Mouse (Mus musculus) myocyte (in vitro differentiated cells): Measurements from ENCODE around the gene Lrrc63. TPM values are rescaled to one million over a fixed set of nuclear protein-coding genes. Genes with fewer than 3 reads are reported as not detected.

Source experiments
- H3K27me3 ChIP-seq: one replicate; pipeline ENCODE4 v1.6.1; 2011; ENCODE audit not compliant: control insufficient read depth, insufficient read depth, insufficient read length
- H3K36me3 ChIP-seq: one replicate; pipeline ENCODE4 v1.6.1; 2011; ENCODE audit not compliant: control insufficient read depth, insufficient read depth
- H3K4me2 ChIP-seq: one replicate; pipeline ENCODE4 v1.6.1; 2011; ENCODE audit warnings: low read depth, control low read depth
- H3K4me3 ChIP-seq: one replicate; pipeline ENCODE4 v1.5.1; 2011; ENCODE audit warnings: mild to moderate bottlenecking, control low read depth, moderate library complexity
- H3K79me2 ChIP-seq: one replicate; pipeline ENCODE4 v1.6.1; 2011; ENCODE audit not compliant: control insufficient read depth, insufficient read depth
- H3ac ChIP-seq: one replicate; pipeline ENCODE4 v1.6.1; 2011; ENCODE audit not compliant: control insufficient read depth, insufficient read length
- CEBPB ChIP-seq: IDR thresholded peaks from 2 replicates; pipeline ENCODE4 v1.6.1; 2011; ENCODE audit warnings: mild to moderate bottlenecking, moderate library complexity; ENCODE audit not compliant: poor library complexity, insufficient read depth, severe bottlenecking
- E2F4 ChIP-seq: IDR thresholded peaks from one replicate; pipeline ENCODE4 v1.6.1; 2011; ENCODE audit warnings: mild to moderate bottlenecking, control low read depth, moderate library complexity; ENCODE audit not compliant: insufficient read depth
- MAX ChIP-seq: IDR thresholded peaks from one replicate; pipeline ENCODE4 v1.6.1; 2011; ENCODE audit warnings: low read depth, mild to moderate bottlenecking, control low read depth
- MYOD1 ChIP-seq, 3 experiments: IDR thresholded peaks; one replicate each; pipeline ENCODE4 v1.6.1; 2011; ENCODE audit warnings: control low read depth in 2 of 3, low read depth in 2 of 3, mild to moderate bottlenecking in 2 of 3, moderate library complexity in 1 of 3; ENCODE audit not compliant: insufficient read length in 2 of 3, control insufficient read depth in 1 of 3
- MYOG ChIP-seq, 3 experiments: IDR thresholded peaks; one replicate each; pipeline ENCODE4 v1.6.1; 2011; ENCODE audit warnings: control low read depth in 2 of 3, low read depth in 2 of 3, mild to moderate bottlenecking in 2 of 3; ENCODE audit not compliant: insufficient read length in 2 of 3, control insufficient read depth in 1 of 3, insufficient read depth in 1 of 3
- POLR2A ChIP-seq: IDR thresholded peaks from one replicate; pipeline ENCODE4 v1.6.1; 2011; ENCODE audit warnings: low read depth, mild to moderate bottlenecking, control low read depth, moderate library complexity; ENCODE audit not compliant: insufficient read length
- POLR2AphosphoS2 ChIP-seq: IDR thresholded peaks from one replicate; pipeline ENCODE4 v1.6.1; 2011; ENCODE audit warnings: low read depth, control low read depth; ENCODE audit not compliant: insufficient read length
- REST ChIP-seq: IDR thresholded peaks from one replicate; pipeline ENCODE4 v1.6.1; 2011; ENCODE audit warnings: mild to moderate bottlenecking, control low read depth, moderate library complexity; ENCODE audit not compliant: insufficient read depth, insufficient read length
- SRF ChIP-seq: IDR thresholded peaks from one replicate; pipeline ENCODE4 v1.6.1; 2011; ENCODE audit warnings: low read depth; ENCODE audit not compliant: control insufficient read depth, insufficient read length
- TCF12 ChIP-seq: IDR thresholded peaks from one replicate; pipeline ENCODE4 v1.6.1; 2011; ENCODE audit warnings: mild to moderate bottlenecking, control low read depth; ENCODE audit not compliant: poor library complexity, insufficient read depth, severe bottlenecking
- TCF3 ChIP-seq: IDR thresholded peaks from one replicate; pipeline ENCODE4 v1.6.1; 2011; ENCODE audit warnings: low read depth, control low read depth; ENCODE audit not compliant: insufficient read length
- USF1 ChIP-seq: IDR thresholded peaks from one replicate; pipeline ENCODE4 v1.6.1; 2011; ENCODE audit warnings: low read depth, mild to moderate bottlenecking, control low read depth, moderate library complexity
- polyA plus RNA-seq: library from polyadenylated mRNA; unstranded; fragments of >200 nt; fragmentation: generic; extraction: Trizol; gene quantifications from one replicate; pipeline ENCODE4 v1.2.1, GENCODE M21; 2012; ENCODE audit warnings: missing spikeins

The Lrrc63 gene
- polyA plus RNA-seq, 1 experiment: not detected

DNA sequence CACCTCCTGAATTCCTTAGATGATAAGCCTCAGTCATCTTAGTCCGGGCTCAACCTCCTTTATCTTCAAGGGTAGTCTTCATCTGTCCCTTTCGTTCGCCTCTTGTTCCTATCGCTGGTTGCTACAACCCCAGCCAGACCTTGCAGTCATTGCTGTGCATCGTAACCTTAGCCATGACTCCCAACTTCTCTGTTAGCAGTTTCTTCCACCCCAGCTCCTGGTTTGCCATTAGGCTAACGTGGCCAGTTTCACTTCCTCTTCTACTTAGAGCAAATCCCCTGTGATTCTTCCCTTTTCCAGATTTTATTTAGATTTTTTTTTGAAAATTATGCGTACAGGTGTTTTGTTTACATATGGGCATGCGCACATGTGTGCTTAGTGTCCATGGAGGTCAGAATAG, 33.2 kb upstream of the Lrrc63 start:
- no peaks in the 10 kb centered on the region for H3K79me2 ChIP-seq
- no peaks in the 10 kb centered on the region for H3K36me3 ChIP-seq
- no peak overlapping the region for H3K4me3 ChIP-seq
- no peak overlapping the region for H3ac ChIP-seq
- peaks cover 6% of the 10 kb centered on the region for H3K27me3 ChIP-seq
- no peak overlapping the region for H3K4me2 ChIP-seq
- no peak for TF ChIP-seq REST

- H3K36me3 ChIP-seq: no peaks in the 10 kb centered on the region
- no peak overlapping the region for H3K4me2 ChIP-seq
- H3ac ChIP-seq: no peak overlapping the region
- H3K79me2 ChIP-seq: no peaks in the 10 kb centered on the region
- H3K27me3 ChIP-seq: peaks cover 14% of the 10 kb centered on the region
- H3K4me3 ChIP-seq: no peak overlapping the region
- TF ChIP-seq SRF (no peak), TCF3 (no peak), TCF12 (no peak), POLR2A (no peak), CEBPB (no peak), E2F4 (no peak), MAX (no peak), POLR2AphosphoS2 (no peak), USF1 (no peak), MYOD1 (IDR thresholded peaks at IDR 0.05; ENCODE audit: control insufficient read depth in 1 of 3, insufficient read length in 2 of 3, low read depth in 2 of 3) (no peak), REST (no peak), MYOG (IDR thresholded peaks at IDR 0.05; ENCODE audit: control insufficient read depth in 1 of 3, insufficient read depth in 1 of 3, insufficient read length in 2 of 3, low read depth in 2 of 3) (no peak)
Measured at GRCm38 (mm10) chr14:75159375-75159774, 28.7 kb upstream of the Lrrc63 start.

DNA sequence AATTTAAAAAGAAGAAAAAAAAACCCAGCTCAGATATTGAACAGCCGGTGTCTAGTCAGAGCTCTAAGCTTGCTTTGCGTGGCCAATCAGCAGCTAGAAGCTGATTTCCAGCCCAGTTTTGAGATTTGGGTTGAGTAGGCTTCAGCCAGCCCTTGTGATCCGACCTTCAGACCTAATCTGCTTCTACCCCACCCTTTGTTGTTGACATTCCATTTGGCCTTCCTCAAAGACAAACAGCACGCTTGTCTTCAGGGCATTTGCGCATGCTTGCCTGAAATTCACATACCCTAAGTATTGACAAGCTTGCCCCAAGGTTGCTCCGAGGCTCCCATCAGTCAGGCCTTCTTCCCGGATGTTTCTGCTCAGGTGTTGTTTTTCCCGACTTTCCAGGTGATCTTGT, 23.8 kb upstream of the Lrrc63 start:
- Histone ChIP-seq H3K27me3 (peaks cover 15% of the 10 kb centered on the region), H3K36me3 (no peaks in the 10 kb centered on the region), H3K4me2 (no peak overlapping the region), H3K79me2 (no peaks in the 10 kb centered on the region), H3ac (no peak overlapping the region), H3K4me3 (no peak overlapping the region)
- TF ChIP-seq POLR2A: no peak
- TF ChIP-seq MYOD1 (IDR thresholded peaks at IDR 0.05; ENCODE audit: control insufficient read depth in 1 of 3, insufficient read length in 2 of 3, low read depth in 2 of 3): no peak
- TF ChIP-seq SRF: no peak

GRCm38 (mm10) chr14:75151146-75151545, 20.5 kb upstream of the Lrrc63 start:
- H3K4me2 ChIP-seq: no peak overlapping the region
- H3K4me3 ChIP-seq: no peak overlapping the region
- no peaks in the 10 kb centered on the region for H3K79me2 ChIP-seq
- H3K27me3 ChIP-seq: peaks cover 10% of the 10 kb centered on the region
- H3K36me3 ChIP-seq: no peaks in the 10 kb centered on the region
- H3ac ChIP-seq: no peak overlapping the region
- TF ChIP-seq TCF3: no peak
- TF ChIP-seq MAX: no peak
- TF ChIP-seq USF1: no peak
- no peak for TF ChIP-seq POLR2AphosphoS2
- no peak for TF ChIP-seq MYOD1 (IDR thresholded peaks at IDR 0.05; ENCODE audit: control insufficient read depth in 1 of 3, insufficient read length in 2 of 3, low read depth in 2 of 3)
- no peak for TF ChIP-seq CEBPB
- TF ChIP-seq SRF: no peak
- TF ChIP-seq TCF12: no peak
- TF ChIP-seq POLR2A: no peak
- no peak for TF ChIP-seq MYOG (IDR thresholded peaks at IDR 0.05; ENCODE audit: control insufficient read depth in 1 of 3, insufficient read depth in 1 of 3, insufficient read length in 2 of 3, low read depth in 2 of 3)
- TF ChIP-seq E2F4: no peak
- no peak for TF ChIP-seq REST

DNA sequence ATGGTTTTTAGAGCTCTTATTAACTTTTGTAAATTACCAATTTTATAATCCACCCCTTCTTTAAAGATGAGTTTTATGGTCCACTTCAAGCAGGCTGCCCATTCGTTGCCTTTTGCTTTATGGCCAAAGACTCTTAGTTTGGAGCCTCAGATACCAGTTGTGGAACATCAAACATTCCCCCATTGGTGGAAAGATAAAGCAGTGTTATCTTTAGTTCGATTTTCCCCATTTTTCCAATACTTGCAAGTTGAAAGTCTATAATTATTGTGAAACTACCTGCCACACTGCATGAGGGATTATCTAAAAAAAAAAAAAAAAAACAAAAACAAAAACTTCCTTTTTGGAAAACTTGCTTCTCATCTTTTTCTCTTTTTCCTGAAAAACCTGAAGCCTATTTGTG, 20.0 kb upstream of the Lrrc63 start:
- no peaks in the 10 kb centered on the region for H3K36me3 ChIP-seq
- H3K27me3 ChIP-seq: peaks cover 10% of the 10 kb centered on the region
- TF ChIP-seq E2F4 (no peak), TCF12 (no peak), TCF3 (no peak), POLR2AphosphoS2 (no peak), MYOG (IDR thresholded peaks at IDR 0.05; ENCODE audit: control insufficient read depth in 1 of 3, insufficient read depth in 1 of 3, insufficient read length in 2 of 3, low read depth in 2 of 3) (no peak), MAX (no peak), CEBPB (no peak), SRF (no peak), USF1 (no peak), POLR2A (no peak), MYOD1 (IDR thresholded peaks at IDR 0.05; ENCODE audit: control insufficient read depth in 1 of 3, insufficient read length in 2 of 3, low read depth in 2 of 3) (no peak), REST (no peak)
- no peak overlapping the region for H3K4me2 ChIP-seq
- H3ac ChIP-seq: no peak overlapping the region
- no peak overlapping the region for H3K4me3 ChIP-seq
- no peaks in the 10 kb centered on the region for H3K79me2 ChIP-seq
